Mouse (Mus musculus) midbrain, embryonic 12.5 days (tissue): Measurements from ENCODE around the gene Xpa. TPM values are rescaled to one million over a fixed set of nuclear protein-coding genes. Genes with fewer than 3 reads are reported as not detected.

Experiments used
- ATAC-seq: fragments of 200-750 bp; cut with Nextera tagmentation; 2 replicates; pipeline ENCODE4 v1.8.0; 2017; ENCODE audit warnings: low read depth, moderate TSS enrichment, moderate library complexity; ENCODE audit not compliant: low FRiP score
- H3K27ac ChIP-seq: fragments of 300-500 bp; sonication (generic); replicated peaks from 2 replicates; pipeline ENCODE4 v1.5.1; 2016; ENCODE audit warnings: mild to moderate bottlenecking
- H3K27me3 ChIP-seq: fragments of 300-500 bp; sonication (generic); 2 replicates; pipeline ENCODE4 v1.6.1; 2016; ENCODE audit warnings: mild to moderate bottlenecking
- H3K36me3 ChIP-seq: fragments of 300-500 bp; sonication (generic); 2 replicates; pipeline ENCODE4 v1.6.1; 2016
- H3K4me1 ChIP-seq: fragments of 300-500 bp; sonication (generic); 2 replicates; pipeline ENCODE4 v1.6.1; 2016
- H3K4me2 ChIP-seq: fragments of 300-500 bp; sonication (generic); replicated peaks from 2 replicates; pipeline ENCODE4 v1.6.1; 2016; ENCODE audit warnings: mild to moderate bottlenecking, moderate library complexity
- H3K4me3 ChIP-seq: fragments of 300-500 bp; sonication (generic); 2 replicates; pipeline ENCODE4 v1.5.1; 2016; ENCODE audit warnings: mild to moderate bottlenecking
- H3K9ac ChIP-seq: fragments of 300-500 bp; sonication (generic); replicated peaks from 2 replicates; pipeline ENCODE4 v1.6.1; 2016; ENCODE audit warnings: mild to moderate bottlenecking, moderate library complexity
- H3K9me3 ChIP-seq: fragments of 300-500 bp; sonication (generic); 2 replicates; pipeline ENCODE4 v1.6.1; 2016; ENCODE audit warnings: mild to moderate bottlenecking
- WGBS: fragments of 180-500 bp; shearing (Covaris S2); methylation state at CpG from one replicate; pipeline ENCODE4 v1.1.7; 2016; 5-methylcytosine and 5-hydroxymethylcytosine counted together
- polyA plus RNA-seq: library from polyadenylated mRNA; unstranded; fragments of >200 nt; fragmentation: Nextera tagmentation; extraction: Ambion mirVana; gene quantifications from 2 replicates; pipeline ENCODE4 v1.2.1, GENCODE M21; 2016

The Xpa gene
- polyA plus RNA-seq, 1 experiment from 2014 or later = 31.4 TPM

- no peaks in the 10 kb centered on the region for H3K27me3 ChIP-seq
- H3K9ac ChIP-seq = no peak overlapping the region
- H3K36me3 ChIP-seq = peaks cover 70% of the 10 kb centered on the region
- no peaks in the 10 kb centered on the region for H3K4me1 ChIP-seq
- no peak for ATAC-seq
- H3K4me2 ChIP-seq = no peak overlapping the region
- no peak overlapping the region for H3K4me3 ChIP-seq
- WGBS = 80% methylated on average over 1 of the region's 1 CpGs
- no peak overlapping the region for H3K27ac ChIP-seq
- no peaks in the 10 kb centered on the region for H3K9me3 ChIP-seq
Observed at GRCm38 (mm10) chr4:46115308-46115707, 80.8 kb downstream of the Xpa start.

GRCm38 (mm10) chr4:46111361-46111760 lies 84.8 kb downstream of the Xpa start:
- Histone ChIP-seq H3K9ac (no peak overlapping the region), H3K4me1 (no peaks in the 10 kb centered on the region), H3K4me2 (no peak overlapping the region), H3K27me3 (no peaks in the 10 kb centered on the region), H3K27ac (no peak overlapping the region), H3K36me3 (peaks cover 30% of the 10 kb centered on the region), H3K4me3 (no peak overlapping the region), H3K9me3 (no peaks in the 10 kb centered on the region)
- no peak for ATAC-seq
- WGBS = 80% methylated on average over 3 of the region's 3 CpGs

- H3K9me3 ChIP-seq = no peaks in the 10 kb centered on the region
- peaks cover 18% of the 10 kb centered on the region for H3K36me3 ChIP-seq
- WGBS = 92% methylated on average over 8 of the region's 8 CpGs
- no peak overlapping the region for H3K27ac ChIP-seq
- no peak overlapping the region for H3K4me3 ChIP-seq
- H3K4me2 ChIP-seq = no peak overlapping the region
- no peak overlapping the region for H3K9ac ChIP-seq
- H3K27me3 ChIP-seq = no peaks in the 10 kb centered on the region
- H3K4me1 ChIP-seq = no peaks in the 10 kb centered on the region
- no peak for ATAC-seq
Observed at GRCm38 (mm10) chr4:46110084-46110483, 86.0 kb downstream of the Xpa start.

Other genes with a start within 250 kb of the Xpa start
- gene Tdrd7, start 231.0 kb downstream of the Xpa start, polyA plus RNA-seq = 12.0 and 15.9 TPM in 2 replicates
- gene Tmod1, start 157.4 kb downstream of the Xpa start, polyA plus RNA-seq = 1.0 and 1.7 TPM in 2 replicates
- gene Ncbp1, start 57.7 kb downstream of the Xpa start, polyA plus RNA-seq = 111 and 113 TPM in 2 replicates
- gene Tstd2, start 57.6 kb downstream of the Xpa start, polyA plus RNA-seq = 52.6 and 59.5 TPM in 2 replicates
- not detected in 2 replicates for gene Foxe1, start 147.3 kb upstream of the Xpa start, polyA plus RNA-seq
- gene Trmo, start 193.1 kb upstream of the Xpa start, polyA plus RNA-seq = 9.4 and 10.0 TPM in 2 replicates
- gene Hemgn, start 217.2 kb upstream of the Xpa start, polyA plus RNA-seq = 2.6 and 3.6 TPM in 2 replicates